Mouse (Mus musculus) left cerebral cortex, adult 18-20 months (tissue): Measurements from ENCODE around the gene Slc25a15. TPM values are rescaled to one million over a fixed set of nuclear protein-coding genes. Genes with fewer than 3 reads are reported as not detected.

ENCODE experiments used
- DNase-seq, 2 experiments: peaks; one replicate each; pipeline ENCODE4 v3.0.0; 2021 to 2022; ENCODE audit warnings: low spot score in 2 of 2, mixed read lengths in 1 of 2
- long read RNA-seq, 2 experiments: library from polyadenylated mRNA; stranded (forward); transcript quantifications; one replicate each; pipeline ENCODE4 v2.0.0; 2021
- total RNA-seq, 2 experiments: library from RNA; stranded (reverse); gene quantifications; 2 replicates each; pipeline ENCODE4 v1.2.3; 2021

The Slc25a15 gene
- total RNA-seq, result 10 to 100 TPM; 11.1 to 12.6 TPM
- long read RNA-seq, experiment 1, transcript Slc25a15-201 (7 exons, 3,430 nt), result major isoform, 11 of 13 reads
- long read RNA-seq, experiment 1, partial matches to known transcripts, result 1 of 13 reads
- long read RNA-seq, experiment 1, other reads (novel, unspliced or antisense), result 1 of 13 reads
- long read RNA-seq, experiment 2, transcript Slc25a15-201 (7 exons, 3,430 nt), result major isoform, 11 of 15 reads
- long read RNA-seq, experiment 2, partial matches to known transcripts, result 3 of 15 reads
- long read RNA-seq, experiment 2, other reads (novel, unspliced or antisense), result 1 of 15 reads

DNA sequence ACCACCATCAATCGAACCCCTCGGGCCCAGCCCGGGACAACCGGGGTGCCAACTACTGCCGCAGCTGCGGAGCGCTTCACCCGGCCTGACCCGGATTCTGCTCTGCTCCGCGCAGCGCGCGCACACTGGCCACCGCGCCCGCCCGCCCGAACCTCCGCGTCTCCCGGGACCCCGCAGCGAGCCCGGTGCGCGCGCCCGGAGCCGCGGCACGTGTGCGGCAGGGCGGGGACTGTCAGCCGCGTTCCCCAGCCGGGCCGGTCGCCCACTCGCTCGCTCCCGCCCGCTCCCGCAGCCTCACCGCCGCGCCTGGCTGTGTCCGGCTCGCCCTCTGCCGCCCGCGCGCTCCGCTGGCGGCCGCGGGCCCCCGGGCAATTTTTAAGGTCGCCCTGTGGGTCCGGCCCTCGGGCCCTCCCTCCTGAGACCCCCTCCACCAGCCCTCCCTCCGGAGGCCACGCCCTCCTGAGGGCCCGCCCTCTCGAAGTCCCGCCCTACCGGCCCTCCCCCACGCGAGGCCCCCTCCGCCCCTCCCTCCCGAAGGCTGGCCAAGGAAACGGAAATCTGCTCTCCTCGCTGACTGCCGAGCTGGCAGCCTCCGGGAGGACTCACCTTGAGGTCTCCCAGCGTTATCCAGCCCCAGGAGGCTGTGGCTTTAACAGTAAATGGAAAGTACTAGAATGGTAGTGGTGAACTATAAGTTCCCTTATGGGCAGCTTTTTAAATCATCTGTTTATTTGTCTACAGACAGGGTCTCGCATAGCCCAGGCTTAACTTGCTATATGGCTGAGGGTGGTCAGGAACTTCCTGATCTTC is at the start of gene Slc25a15:
Gene Slc25a15, minus strand, starts transcription at position 456 of the 810 bp plus-strand sequence.
- DNase-seq, result peak; percentile 80 to 82

DNA sequence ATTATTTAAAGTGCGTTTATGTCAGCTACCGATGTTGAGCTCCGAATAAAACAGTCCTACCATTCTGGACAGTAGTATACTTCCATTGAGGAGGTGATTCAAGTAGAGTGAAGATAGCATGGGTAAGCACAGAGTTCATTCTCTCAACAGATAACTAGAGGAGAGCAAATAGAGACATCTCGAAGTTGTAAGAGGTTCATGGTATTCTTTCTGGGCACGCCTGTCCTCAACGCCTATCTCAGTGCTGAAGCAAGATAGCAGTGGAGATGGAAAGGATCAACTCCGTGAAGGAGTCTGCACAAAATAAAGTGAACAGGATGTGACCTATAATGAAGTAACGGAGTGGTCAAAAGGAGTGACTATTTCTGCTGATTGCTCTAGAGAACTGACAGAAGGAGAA is 13.6 kb upstream of the Slc25a15 start:
- no peak for DNase-seq

- peak; percentile 80 to 88 for DNase-seq
Measured at GRCm38 (mm10) chr8:22411282-22411702, 12.9 kb upstream of the Slc25a15 start, which contains the start of gene Mrps31. Mrps31 (plus strand) TSS chr8:22411361.

DNA sequence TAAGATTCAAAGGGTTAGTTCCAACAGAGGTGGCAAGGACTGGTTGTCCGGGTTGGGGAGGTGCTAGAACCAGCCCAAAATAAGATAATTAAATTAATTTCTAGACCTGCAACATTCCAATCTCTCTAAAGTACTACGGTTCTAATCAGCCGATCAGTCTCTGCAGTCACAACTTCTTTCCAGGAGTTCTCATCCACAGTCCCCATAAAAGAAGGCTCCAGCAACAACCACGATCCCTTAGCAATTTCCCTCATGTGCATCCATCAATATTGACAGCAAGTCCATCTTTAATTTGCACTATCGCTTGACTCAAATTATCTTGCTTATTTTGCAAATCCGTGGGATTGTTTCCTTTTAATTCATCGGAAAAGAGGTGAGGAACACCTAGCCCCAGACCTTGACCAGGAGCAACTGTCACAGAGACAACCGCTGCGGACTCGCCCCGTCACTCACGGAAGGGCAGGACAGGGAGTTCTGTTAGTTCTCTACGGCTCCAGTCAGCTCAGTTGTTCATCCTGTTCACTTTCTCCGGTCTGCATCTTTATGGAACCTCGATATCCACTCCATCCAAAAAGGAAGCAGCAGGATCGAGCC is 12.4 kb upstream of the Slc25a15 start:
- DNase-seq, result no peak

DNA sequence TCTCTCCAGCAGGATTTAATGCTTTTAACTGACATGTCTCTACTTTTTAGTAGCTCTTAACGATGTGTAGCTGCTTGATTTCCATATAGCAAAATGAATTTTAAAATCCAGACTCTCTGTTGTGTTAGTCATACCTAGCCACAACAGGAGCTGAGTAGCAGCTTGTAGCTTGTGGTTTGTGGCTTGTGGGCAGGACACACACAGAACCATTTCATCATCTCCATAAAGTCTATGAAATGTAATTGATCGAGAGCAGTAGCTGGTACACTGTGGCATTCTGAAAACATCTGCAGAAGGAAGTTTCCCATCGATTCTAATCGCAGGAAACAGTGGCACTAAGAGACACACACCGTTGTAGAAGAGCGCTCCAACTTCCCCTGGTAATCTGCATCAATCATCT is 7.3 kb upstream of the Slc25a15 start:
- DNase-seq, result no peak

DNA sequence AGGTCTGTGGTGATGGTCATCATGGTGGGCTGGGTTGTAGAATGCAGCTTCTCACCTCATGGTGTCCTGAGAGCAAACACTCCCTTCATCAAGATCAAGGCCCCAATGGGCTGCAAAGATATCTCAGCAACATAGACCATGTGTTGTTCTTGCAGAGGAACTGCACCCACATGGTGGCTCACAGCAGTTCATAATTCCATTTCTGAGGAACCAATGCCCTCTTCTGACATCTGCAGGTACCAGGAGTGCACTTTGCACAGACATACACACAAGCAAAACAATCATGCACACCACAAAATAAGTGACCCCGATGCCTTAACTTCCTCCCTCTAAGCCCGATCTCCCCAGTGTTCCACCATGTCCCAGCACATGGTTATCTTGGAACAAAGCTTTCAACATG is 4.8 kb upstream of the Slc25a15 start:
- no peak for DNase-seq

- no peak for DNase-seq
Measured at GRCm38 (mm10) chr8:22400593-22400992, 2.2 kb upstream of the Slc25a15 start.

DNA sequence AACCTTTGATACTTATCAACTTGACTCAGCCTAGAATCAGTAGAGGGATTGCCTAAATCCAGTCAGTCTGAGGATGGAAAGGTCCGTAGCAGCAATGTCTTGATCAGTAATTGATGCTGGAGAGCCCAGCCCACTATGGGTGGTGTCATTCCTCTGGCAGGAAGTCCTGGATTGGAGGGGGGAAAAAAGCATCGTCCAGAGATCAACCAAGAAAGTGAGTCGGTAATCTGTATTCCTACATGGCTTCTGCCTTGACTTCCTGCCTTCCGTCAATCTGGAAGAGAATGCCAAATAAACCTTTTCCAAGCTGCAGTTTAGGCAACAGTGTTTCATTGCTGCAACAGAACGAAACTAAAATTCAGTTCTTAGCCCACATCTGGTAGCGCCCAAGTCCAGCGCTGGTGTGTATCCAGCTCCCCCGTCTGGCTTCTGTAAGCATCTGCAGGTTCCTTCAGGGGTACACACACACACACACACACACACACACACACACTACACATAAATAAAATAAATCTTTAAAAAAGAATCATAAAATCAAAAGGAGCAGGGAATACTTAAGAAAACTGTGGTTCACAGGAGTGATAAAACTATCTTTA is 986 bp upstream of the Slc25a15 start:
- DNase-seq, result no peak

DNA sequence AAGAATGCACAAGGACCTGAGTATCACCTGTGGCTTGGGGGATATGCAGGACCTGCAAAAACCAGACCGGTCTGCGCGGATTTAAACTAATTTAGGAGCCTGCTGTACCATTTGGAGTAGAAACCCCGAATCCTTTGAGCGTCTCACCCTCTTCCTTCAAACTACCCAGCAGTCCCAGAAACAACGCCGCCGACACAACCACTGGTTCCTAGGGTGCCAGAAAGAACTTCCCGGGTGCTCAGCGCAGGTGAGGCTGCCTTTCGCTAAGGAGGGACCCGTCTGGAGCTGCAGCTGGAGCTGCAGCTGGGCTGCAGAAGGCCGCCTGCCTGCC is 621 bp downstream of the Slc25a15 start:
- no peak for DNase-seq

- no peak for DNase-seq
Measured at GRCm38 (mm10) chr8:22395256-22395655, 3.1 kb downstream of the Slc25a15 start.

DNA sequence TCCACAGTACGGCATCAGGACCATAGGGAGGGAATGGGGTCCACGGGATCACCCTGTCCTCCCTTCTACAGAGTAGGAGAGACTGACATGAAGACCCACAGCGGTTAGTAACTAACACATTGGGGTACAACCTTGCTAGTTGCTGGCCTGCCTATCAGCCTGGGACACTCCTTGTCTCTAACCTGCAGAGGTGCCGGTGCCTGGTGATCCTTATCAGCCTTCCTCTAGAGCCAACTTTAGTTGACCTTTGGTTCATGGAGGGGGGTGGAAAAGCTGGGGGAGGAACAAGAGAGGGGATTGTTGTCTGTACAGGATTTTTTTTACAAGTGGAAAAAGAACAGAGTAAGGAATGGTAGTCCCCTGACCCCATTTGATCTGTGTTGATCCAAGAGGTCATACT is 3.9 kb downstream of the Slc25a15 start:
- no peak for DNase-seq

GRCm38 (mm10) chr8:22390766-22391463 is 7.5 kb downstream of the Slc25a15 start:
- DNase-seq, result no peak

- no peak for DNase-seq
Measured at GRCm38 (mm10) chr8:22389874-22390273, 8.5 kb downstream of the Slc25a15 start.

- no peak for DNase-seq
Measured at GRCm38 (mm10) chr8:22385158-22385557, 13.2 kb downstream of the Slc25a15 start.

DNA sequence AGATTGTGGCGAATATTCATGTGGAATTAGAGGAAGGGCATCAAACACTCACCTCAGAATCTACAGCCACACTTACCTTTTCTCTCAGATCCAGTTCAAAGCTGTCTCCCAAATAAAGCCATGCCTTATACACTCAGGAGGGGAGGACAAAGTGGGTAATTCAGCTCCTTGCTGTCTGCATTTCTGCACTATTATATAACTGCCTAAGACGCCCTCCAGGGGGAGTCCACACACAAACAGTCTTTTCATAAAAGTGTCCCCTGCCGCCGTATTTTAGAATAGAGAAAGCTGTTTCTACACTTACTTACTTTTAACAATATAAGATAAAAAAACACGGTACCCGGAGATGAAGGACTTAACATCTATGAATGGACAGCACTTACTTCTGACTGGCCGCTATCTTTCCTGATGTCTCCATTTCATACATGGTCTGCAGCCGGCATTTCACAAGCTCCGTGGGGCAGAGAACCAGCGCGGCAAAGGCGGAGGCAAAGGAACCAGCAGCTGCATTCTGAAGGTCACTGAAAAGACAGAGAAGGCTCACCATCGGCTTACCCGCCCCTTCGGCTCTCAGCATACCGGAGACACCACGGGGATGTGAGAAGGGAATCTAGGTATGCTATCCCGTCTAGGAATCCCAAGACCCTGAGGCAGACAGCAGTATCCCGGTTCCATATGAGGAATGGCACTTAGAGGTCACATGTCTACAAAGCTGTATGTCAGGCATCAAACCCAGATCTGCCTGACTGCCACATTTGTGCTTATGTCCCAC is 15.4 kb downstream of the Slc25a15 start:
- no peak for DNase-seq

DNA sequence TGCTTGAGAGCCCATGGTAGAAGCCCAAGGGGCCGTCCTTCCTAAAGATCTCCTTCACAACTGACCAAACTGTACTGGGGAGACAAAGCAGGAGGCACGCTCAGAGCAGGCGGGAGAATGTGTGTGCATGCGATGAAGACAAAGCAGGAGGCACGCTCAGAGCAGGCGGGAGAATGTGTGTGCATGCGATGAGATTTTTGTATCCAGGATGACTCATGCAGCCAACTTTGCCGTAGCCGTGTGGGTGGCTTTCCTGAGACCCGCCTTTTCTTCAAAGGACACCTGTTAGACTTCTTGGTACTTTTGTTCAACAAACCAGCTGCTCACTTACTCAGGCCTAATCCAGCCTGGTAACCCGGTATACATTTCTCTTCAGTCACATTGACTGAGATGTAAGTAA is 17.5 kb downstream of the Slc25a15 start:
- DNase-seq, result peak in 1 of 2 experiments; percentile 33

GRCm38 (mm10) chr8:22376903-22377302 is 21.5 kb downstream of the Slc25a15 start:
- no peak for DNase-seq

DNA sequence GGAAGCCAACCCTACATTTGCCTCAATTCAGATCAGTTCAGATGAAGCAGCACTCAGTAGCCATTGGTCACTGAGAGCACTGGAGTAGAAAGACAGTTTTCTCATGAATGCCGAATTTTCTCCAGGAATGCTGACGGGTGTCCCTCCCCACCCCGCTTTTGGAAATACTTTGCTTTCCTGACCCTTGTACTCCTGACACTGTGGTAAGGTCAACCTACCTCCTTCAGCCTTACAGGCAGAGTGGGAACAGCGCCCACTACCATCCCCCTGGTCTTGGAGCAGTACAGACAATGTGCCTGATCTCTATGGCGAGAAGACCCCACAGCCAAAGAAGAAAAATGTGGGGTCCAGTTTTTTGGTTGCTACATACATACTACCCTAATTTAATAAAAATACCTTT is 22.1 kb downstream of the Slc25a15 start:
- no peak for DNase-seq

- DNase-seq, result no peak
Measured at GRCm38 (mm10) chr8:22359882-22360281, 38.5 kb downstream of the Slc25a15 start.

- DNase-seq, result no peak
Measured at GRCm38 (mm10) chr8:22359359-22359758, 39.0 kb downstream of the Slc25a15 start.
